Mouse (Mus musculus) hindbrain, embryonic 14.5 days (tissue): ENCODE measurements around the gene Enpp1. TPM values are rescaled to one million over a fixed set of nuclear protein-coding genes. Genes with fewer than 3 reads are reported as not detected.

Source experiments
- ATAC-seq: fragments of 200-750 bp; cut with Nextera tagmentation; 2 replicates; pipeline ENCODE4 v1.8.0; 2017; ENCODE audit warnings: moderate number of reproducible peaks, mild to moderate bottlenecking, moderate TSS enrichment, moderate library complexity; ENCODE audit not compliant: low FRiP score
- DNase-seq: peaks from one replicate; pipeline ENCODE4 v3.0.0-alpha.2; 2015; ENCODE audit warnings: low spot score
- H3K27ac ChIP-seq: fragments of 300-500 bp; sonication (generic); 2 replicates; pipeline ENCODE4 v1.5.1; 2014; ENCODE audit warnings: mild to moderate bottlenecking, moderate library complexity
- H3K27me3 ChIP-seq: fragments of 300-500 bp; sonication (generic); 2 replicates; pipeline ENCODE4 v1.6.1; 2014; ENCODE audit warnings: mild to moderate bottlenecking, low read length, mixed read lengths; ENCODE audit not compliant: control insufficient read depth, insufficient read depth
- H3K36me3 ChIP-seq: fragments of 300-500 bp; sonication (generic); replicated peaks from 2 replicates; pipeline ENCODE4 v1.6.1; 2014; ENCODE audit not compliant: control insufficient read depth, insufficient read depth
- H3K4me1 ChIP-seq: fragments of 300-500 bp; sonication (generic); replicated peaks from 2 replicates; pipeline ENCODE4 v1.6.1; 2014; ENCODE audit warnings: antibody characterized with exemption, low read length, mixed read lengths; ENCODE audit not compliant: control insufficient read depth, insufficient read depth
- H3K4me2 ChIP-seq: fragments of 300-500 bp; sonication (generic); replicated peaks from 2 replicates; pipeline ENCODE4 v1.6.1; 2014; ENCODE audit warnings: mild to moderate bottlenecking, moderate library complexity
- H3K4me3 ChIP-seq: fragments of 300-500 bp; sonication (generic); replicated peaks from 2 replicates; pipeline ENCODE4 v1.5.1; 2014; ENCODE audit warnings: mild to moderate bottlenecking, low read length
- H3K9ac ChIP-seq: fragments of 300-500 bp; sonication (generic); 2 replicates; pipeline ENCODE4 v1.6.1; 2014
- H3K9me3 ChIP-seq: fragments of 300-500 bp; sonication (generic); 2 replicates; pipeline ENCODE4 v1.6.1; 2016; ENCODE audit warnings: low read length; ENCODE audit not compliant: control insufficient read depth
- WGBS: fragments of 180-500 bp; shearing (Covaris S2); extraction: QIAGEN DNeasy Blood & Tissue Kit; methylation state at CpG from one replicate; pipeline ENCODE4 v1.1.7; 2014; 5-methylcytosine and 5-hydroxymethylcytosine counted together
- polyA plus RNA-seq: library from polyadenylated mRNA; unstranded; fragments of >200 nt; fragmentation: Nextera tagmentation; extraction: Ambion mirVana; gene quantifications from 2 replicates; pipeline ENCODE4 v1.2.1, GENCODE M21; 2014

Gene Enpp1
- polyA plus RNA-seq, 1 experiment from 2014 or later, result 7.0 TPM

DNA sequence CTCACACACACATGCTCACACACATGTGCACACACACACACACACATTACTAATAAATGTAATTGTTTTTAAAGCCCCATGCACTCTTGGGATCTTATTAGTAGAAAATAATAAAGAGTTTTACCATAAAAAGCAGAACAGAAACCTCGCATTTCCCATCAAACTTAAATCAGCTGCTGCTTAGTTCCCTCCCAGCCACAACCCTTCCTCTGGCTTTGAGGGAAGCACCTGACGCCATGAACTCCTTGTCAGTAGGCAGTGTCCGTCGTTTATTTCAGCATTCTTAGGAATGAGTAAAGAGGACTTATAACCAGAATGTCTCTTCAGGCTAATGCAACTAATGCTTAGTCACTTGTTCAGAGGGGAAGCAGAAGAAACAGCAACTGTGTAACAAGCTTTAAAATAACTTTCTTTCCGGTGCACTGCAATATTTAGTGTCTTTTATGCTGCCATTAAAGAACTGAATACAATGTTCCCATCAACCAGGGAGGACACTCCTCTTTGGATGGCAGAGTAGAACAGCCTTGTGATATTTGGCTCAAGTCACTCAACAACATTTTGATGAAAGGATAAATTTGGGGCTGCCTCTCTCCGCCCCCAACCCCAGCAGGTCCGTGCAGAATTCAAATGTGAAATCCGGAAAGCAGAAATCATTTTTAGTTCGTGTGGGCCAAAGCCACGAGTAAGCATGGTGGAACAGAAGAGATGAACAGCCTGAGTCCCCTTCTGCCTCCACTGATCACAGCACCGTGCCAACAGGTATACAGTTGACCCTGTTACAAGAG lies 69.0 kb downstream of the Enpp1 start:
- ATAC-seq, result no peak
- Histone ChIP-seq H3K27ac (no peak overlapping the region), H3K9me3 (no peaks in the 10 kb centered on the region), H3K27me3 (no peaks in the 10 kb centered on the region), H3K9ac (no peak overlapping the region), H3K36me3 (no peaks in the 10 kb centered on the region), H3K4me1 (no peaks in the 10 kb centered on the region), H3K4me2 (no peak overlapping the region), H3K4me3 (no peak overlapping the region)
- 88% methylated on average over 11 of the region's 11 CpGs for WGBS
- DNase-seq, result no peak

DNA sequence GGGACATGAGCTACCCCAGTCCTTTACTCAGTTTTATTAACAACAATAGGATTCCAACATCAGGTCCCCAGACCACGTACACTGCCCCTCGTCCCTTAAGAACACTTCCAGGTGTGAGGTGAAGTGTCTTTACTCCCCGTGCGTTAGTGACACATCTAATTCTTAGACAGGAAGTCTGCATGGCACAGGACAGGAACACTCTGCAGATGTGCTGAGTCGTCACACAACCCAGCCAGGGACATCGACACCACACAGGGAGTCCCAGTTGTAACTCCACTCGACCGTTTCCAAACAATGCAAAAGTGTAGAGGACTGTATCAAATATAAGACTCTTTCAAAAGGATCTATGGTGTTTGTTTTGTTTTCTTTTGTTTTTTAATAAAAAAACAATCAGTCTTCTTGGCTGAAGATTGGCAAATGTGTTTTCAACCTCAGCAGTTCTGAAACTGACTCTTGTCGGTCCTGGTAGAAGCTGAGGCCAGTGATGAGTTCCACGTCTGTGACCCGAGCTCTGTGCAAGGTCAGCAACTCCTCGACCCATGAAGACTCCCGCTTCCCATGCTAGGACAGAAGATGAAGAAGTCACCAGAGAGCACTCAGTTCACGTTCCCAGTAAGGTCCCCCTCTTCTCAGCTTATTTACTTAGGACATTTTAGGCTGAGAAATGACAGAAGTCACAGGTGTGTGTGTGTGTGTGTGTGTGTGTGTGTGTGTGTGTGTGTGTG lies 70.4 kb downstream of the Enpp1 start:
- ATAC-seq, result no peak
- no peak overlapping the region for H3K4me2 ChIP-seq
- no peaks in the 10 kb centered on the region for H3K27me3 ChIP-seq

DNA sequence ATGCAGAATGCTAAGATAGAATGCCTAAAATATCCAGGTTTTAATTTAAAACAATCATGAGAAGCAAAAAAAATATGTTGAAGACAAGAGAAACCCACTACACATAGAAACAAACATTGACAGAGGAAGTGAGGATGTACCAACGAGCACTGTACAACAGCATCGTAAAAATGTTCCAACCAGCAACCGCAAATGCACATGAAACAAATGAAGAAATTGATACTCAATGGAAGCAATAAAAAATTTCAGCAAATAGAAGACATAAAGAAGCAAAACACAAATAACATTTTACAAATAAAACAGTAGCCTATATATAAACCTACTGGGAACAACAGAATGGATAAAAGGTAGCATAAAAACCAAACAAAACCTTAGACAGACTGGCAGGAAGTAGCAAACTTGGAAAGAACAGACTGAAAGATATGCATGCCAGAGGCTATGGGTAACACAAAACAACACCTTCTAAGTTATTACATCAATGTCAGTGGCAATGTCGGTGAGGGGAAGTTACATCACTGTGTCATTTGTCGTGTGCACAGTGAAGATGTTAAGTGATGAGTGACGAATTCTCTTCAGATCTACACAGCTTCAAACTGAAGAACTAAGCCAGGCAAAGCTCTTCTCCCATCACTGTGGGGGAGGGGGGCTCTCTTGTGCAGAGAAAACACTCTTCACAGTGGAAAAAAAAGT lies 71.6 kb downstream of the Enpp1 start:
- H3K36me3 ChIP-seq, result no peaks in the 10 kb centered on the region
- no peaks in the 10 kb centered on the region for H3K4me1 ChIP-seq
- H3K9me3 ChIP-seq, result no peaks in the 10 kb centered on the region
- H3K27me3 ChIP-seq, result no peaks in the 10 kb centered on the region
- H3K27ac ChIP-seq, result no peak overlapping the region
- no peak for ATAC-seq
- H3K4me3 ChIP-seq, result no peak overlapping the region
- WGBS, result 79% methylated on average over 6 of the region's 6 CpGs
- no peak overlapping the region for H3K4me2 ChIP-seq
- DNase-seq, result no peak
- H3K9ac ChIP-seq, result no peak overlapping the region

More for the DNA sequence above, 70.4 kb downstream of the Enpp1 start:
- no peak overlapping the region for H3K9ac ChIP-seq
- WGBS, result 77% methylated on average over 14 of the region's 14 CpGs
- H3K36me3 ChIP-seq, result no peaks in the 10 kb centered on the region
- no peak for DNase-seq
- H3K9me3 ChIP-seq, result no peaks in the 10 kb centered on the region
- H3K27ac ChIP-seq, result no peak overlapping the region
- H3K4me1 ChIP-seq, result no peaks in the 10 kb centered on the region
- H3K4me3 ChIP-seq, result no peak overlapping the region

DNA sequence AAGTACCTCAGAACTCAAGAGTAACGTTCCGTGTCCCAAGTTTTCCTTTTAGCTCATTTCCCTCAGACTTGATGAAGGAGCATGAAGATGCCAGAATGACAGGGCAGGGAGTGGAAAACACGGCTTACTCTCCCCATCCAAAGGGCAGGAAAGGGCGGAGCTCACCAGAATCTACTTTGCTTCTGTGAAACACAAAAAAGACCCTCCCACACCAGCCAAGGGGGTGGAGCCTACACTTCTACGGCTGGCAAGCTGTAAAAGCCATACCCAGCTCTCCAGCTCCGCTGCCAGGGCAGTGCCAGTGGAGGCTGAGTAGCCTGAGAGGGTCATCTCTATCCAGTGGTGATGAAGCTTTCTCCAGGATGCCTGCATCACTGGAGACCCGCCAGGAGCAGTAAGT lies 72.4 kb downstream of the Enpp1 start:
- H3K4me3 ChIP-seq, result no peak overlapping the region
- no peaks in the 10 kb centered on the region for H3K36me3 ChIP-seq
- no peak overlapping the region for H3K9ac ChIP-seq
- DNase-seq (no peak), ATAC-seq (no peak)
- no peaks in the 10 kb centered on the region for H3K4me1 ChIP-seq
- 65% methylated on average over 7 of the region's 7 CpGs for WGBS
- no peak overlapping the region for H3K27ac ChIP-seq
- H3K9me3 ChIP-seq, result no peaks in the 10 kb centered on the region
- H3K27me3 ChIP-seq, result no peaks in the 10 kb centered on the region
- H3K4me2 ChIP-seq, result no peak overlapping the region

DNA sequence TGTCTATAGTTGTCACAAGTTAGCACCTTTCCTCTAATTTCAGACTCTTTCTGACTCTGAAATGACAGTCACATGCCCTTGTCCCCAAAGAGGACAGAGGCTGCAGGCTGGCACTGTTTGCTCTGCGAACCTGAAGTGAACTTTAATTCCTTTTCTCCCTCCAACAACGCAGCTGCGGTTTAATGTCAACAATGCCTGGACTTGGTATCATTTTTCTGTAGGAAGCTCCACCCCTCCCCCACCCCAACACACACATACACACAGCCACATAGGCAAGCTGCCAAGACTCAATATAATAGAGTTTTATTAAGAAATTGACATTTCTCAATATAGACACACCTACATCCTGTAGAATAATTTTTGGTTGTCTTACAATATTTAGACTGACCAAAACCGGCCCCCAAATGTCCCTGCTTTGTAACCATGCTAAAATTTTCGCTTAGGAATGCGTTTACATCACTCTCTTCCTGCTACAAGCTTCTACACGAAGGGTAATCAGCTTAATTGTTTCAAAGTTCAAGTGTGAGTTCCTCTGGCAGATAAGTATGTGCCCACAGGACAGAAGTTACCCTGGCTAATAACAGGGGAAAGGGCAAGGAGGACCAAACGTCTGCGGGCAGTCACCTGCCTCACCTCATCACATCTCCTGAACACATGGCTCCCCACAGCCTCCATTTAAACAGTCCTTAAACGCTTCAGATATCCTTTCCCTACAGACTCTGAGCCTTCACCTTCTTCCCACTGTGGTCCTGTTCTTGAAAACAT lies 73.5 kb downstream of the Enpp1 start:
- no peaks in the 10 kb centered on the region for H3K36me3 ChIP-seq
- no peak for DNase-seq
- no peak overlapping the region for H3K9ac ChIP-seq
- H3K4me3 ChIP-seq, result no peak overlapping the region
- H3K4me2 ChIP-seq, result no peak overlapping the region
- H3K27me3 ChIP-seq, result no peaks in the 10 kb centered on the region
- H3K9me3 ChIP-seq, result no peaks in the 10 kb centered on the region
- no peak for ATAC-seq
- H3K27ac ChIP-seq, result no peak overlapping the region
- no peaks in the 10 kb centered on the region for H3K4me1 ChIP-seq
- WGBS, result 64% methylated on average over 10 of the region's 10 CpGs

DNA sequence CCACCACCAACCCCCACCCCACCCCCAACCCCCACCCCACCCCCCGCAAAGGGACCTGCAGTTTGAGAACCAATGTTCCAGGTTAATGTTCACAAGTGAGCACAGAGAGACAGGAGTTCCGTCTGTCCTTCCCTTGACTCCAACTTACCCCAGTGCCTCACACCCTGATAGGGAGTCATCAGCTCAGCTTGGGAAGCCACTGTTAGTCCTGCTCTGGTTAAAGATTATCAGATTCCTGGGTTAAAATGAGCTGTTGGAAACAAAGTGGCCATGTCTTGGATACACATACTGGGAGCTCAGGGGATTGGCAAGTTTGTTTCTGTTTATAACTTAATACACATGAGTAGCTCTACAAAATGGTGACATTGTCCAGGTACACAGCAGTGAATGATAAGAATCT lies 75.0 kb downstream of the Enpp1 start:
- H3K27ac ChIP-seq, result no peak overlapping the region
- DNase-seq, result no peak
- no peaks in the 10 kb centered on the region for H3K4me1 ChIP-seq
- H3K9me3 ChIP-seq, result no peaks in the 10 kb centered on the region
- H3K4me3 ChIP-seq, result no peak overlapping the region
- no peaks in the 10 kb centered on the region for H3K27me3 ChIP-seq
- no peak overlapping the region for H3K9ac ChIP-seq
- 75% methylated on average over 2 of the region's 2 CpGs for WGBS
- H3K36me3 ChIP-seq, result no peaks in the 10 kb centered on the region
- no peak overlapping the region for H3K4me2 ChIP-seq
- no peak for ATAC-seq

DNA sequence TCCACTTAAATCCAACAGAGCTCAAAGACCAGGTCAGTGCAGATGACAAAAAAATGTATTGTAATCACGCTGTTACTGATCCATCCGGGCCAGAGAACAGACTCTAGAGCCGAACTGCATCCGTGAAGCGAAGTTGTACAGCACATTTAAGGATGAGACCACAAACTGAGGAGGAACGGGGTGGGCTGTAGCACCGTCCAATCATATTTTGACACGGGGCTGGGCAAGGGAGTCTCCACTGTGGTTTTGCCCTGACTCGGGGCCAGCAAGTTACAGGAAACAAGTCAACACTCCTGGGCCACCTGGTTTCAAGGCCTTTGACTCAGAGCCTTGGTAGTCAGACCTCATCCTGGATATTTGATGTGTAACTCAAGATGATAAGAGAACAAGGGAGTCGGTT lies 76.1 kb downstream of the Enpp1 start:
- no peaks in the 10 kb centered on the region for H3K36me3 ChIP-seq
- DNase-seq, result no peak
- no peak overlapping the region for H3K9ac ChIP-seq
- WGBS, result 94% methylated on average over 10 of the region's 10 CpGs
- no peak for ATAC-seq
- no peaks in the 10 kb centered on the region for H3K9me3 ChIP-seq
- H3K4me2 ChIP-seq, result no peak overlapping the region
- H3K27me3 ChIP-seq, result no peaks in the 10 kb centered on the region
- H3K4me1 ChIP-seq, result no peaks in the 10 kb centered on the region
- H3K27ac ChIP-seq, result no peak overlapping the region
- no peak overlapping the region for H3K4me3 ChIP-seq

DNA sequence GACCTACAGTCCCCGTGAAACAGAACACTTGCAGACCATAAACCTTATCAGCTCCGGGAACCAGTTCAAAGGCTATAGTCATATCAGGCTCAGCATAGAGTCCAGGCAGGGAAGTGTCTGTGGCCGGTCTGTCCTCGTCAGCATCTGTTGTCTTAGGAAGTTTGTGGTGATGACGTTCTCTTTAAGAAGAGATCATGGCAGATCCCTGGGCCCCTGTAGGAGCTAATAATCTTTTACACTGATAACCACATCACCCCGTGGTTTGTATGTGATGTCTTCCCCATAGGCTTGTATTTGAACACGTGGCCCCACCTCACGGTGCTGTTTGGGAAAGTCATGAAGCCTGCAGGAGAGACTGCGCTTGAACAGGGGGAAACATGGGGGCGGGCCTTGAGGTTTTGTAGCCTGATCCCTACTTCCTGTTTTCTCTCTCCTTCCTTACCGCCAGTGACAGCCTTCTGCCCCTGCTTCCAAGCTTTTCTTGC lies 76.6 kb downstream of the Enpp1 start:
- Histone ChIP-seq H3K36me3 (no peaks in the 10 kb centered on the region), H3K9ac (no peak overlapping the region), H3K4me1 (no peaks in the 10 kb centered on the region), H3K4me3 (no peak overlapping the region), H3K4me2 (no peak overlapping the region), H3K9me3 (no peaks in the 10 kb centered on the region), H3K27ac (no peak overlapping the region), H3K27me3 (no peaks in the 10 kb centered on the region)
- 87% methylated on average over 11 of the region's 11 CpGs for WGBS
- no peak for DNase-seq
- no peak for ATAC-seq

DNA sequence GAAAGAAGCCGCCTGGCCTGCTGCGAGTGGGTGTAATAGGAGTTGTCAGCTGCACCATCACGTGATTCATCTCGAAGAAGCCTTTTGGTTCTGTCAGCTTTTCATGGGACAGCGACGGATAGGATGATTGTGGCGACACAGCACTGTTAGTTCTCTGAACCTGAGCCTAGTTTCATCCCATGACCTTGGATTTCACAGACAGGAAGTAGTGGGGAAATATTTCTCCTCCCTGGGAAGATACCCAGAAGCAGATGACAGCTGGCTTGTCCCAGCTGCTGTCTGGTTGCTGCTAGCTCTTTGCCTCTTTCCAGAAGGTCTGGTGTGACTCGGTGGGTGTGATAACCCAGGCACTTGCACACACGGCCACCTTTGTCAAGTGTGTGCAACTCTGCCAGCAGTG lies 77.7 kb downstream of the Enpp1 start:
- H3K27ac ChIP-seq, result no peak overlapping the region
- 84% methylated on average over 9 of the region's 9 CpGs for WGBS
- no peaks in the 10 kb centered on the region for H3K27me3 ChIP-seq
- no peak overlapping the region for H3K4me3 ChIP-seq
- no peaks in the 10 kb centered on the region for H3K9me3 ChIP-seq
- H3K9ac ChIP-seq, result no peak overlapping the region
- DNase-seq (no peak), ATAC-seq (no peak)
- H3K4me1 ChIP-seq, result no peaks in the 10 kb centered on the region
- H3K4me2 ChIP-seq, result no peak overlapping the region
- no peaks in the 10 kb centered on the region for H3K36me3 ChIP-seq
